Comparison of ENCODE assay signal across 12 mouse cellular contexts in the genomic region with DNA sequence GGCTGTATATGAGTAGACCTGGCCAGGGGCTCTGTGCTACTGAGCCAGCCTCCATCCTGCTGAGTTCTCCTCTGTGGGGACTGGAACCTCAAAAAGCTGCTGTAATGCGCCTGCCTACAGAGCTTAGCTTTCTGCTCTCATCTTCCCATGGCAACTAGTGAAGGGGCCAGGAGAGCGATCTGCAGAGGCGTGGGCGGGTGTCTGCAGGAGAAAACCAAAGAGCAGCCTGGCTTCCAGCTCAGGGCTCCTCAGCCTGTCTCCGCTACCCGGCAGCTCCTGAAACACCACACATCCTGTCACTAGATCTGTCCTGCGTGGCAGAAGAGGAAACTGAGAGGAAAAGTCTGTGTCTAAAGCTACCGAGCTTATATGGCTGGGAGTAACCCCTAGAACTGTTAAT.
A peak's percentile ranks its signal among the peaks of the same experiment; 100 is the strongest.
DNase-seq lines count a peak whose midpoint lies in the region; ATAC-seq and TF ChIP-seq lines count a peak whose summit lies in the region.
"Had no signal": no experiment of that assay in that cellular context is flagged by ENCODE, and none has a peak within 500 bp of the region (broad histone marks: within the 10 kb centered on the region; RNA-seq: fewer than 3 reads in every experiment).

No protein-coding gene starts in this region.

- peaks cover 38% of the 10 kb centered on the region for H3K4me1 ChIP-seq in cerebellum, adult 2 months (ENCODE audit: control insufficient read depth, insufficient read depth, low read length)
- H3K4me1 ChIP-seq in stomach, postnatal 0 days (replicated peaks; ENCODE audit: control insufficient read depth, insufficient read depth): no peaks in the 10 kb centered on the region
- H3K4me1 ChIP-seq: embryonic facial prominence, embryonic 13.5 days; limb, embryonic 13.5 days had no signal

- no peak overlapping the region for H3K27ac ChIP-seq in cerebellum, adult 2 months (ENCODE audit: insufficient read depth, low read length)
- H3K27ac ChIP-seq in stomach, postnatal 0 days (replicated peaks): no peak overlapping the region
- H3K27ac ChIP-seq: embryonic facial prominence, embryonic 13.5 days; limb, embryonic 13.5 days had no signal

- intact Hi-C loops in left cerebral cortex, postnatal 10 days (cut with DNase I): loop anchor here (5.0 kb wide), 1 partner anchor 384 kb away; the partner anchor contains the start of gene Myt1l

- no peak overlapping the region for H3K9ac ChIP-seq in stomach, postnatal 0 days (ENCODE audit: low read length)
- H3K9ac ChIP-seq: embryonic facial prominence, embryonic 13.5 days; limb, embryonic 13.5 days; lung, embryonic 14.5 days had no signal

- H3K9me3 ChIP-seq in stomach, postnatal 0 days (ENCODE audit: control insufficient read depth, low read length): no peaks in the 10 kb centered on the region
- H3K9me3 ChIP-seq: embryonic facial prominence, embryonic 13.5 days; limb, embryonic 13.5 days had no signal

- peak; percentile 32 for DNase-seq in MN1 (ENCODE audit: low spot score)
- DNase-seq in cerebellum, adult 2 months: peak; percentile 42 to 43
- DNase-seq in layer of hippocampus, adult 11-12 months (ENCODE audit: low spot score): peak; percentile 80
- peak; percentile 81 to 84 for DNase-seq in left cerebral cortex, postnatal 10 days (ENCODE audit: extremely low spot score in 1 of 2, low spot score in 2 of 2)
- no peak for DNase-seq in gastrocnemius, postnatal 25 days
- no peak for DNase-seq in stomach, postnatal 0 days (ENCODE audit: low spot score)
- no peak for DNase-seq in heart, adult 11 months
- DNase-seq: kidney, adult 18-20 months; lung, embryonic 14.5 days had no signal

- 44% methylated on average over 8 of the region's 8 CpGs for WGBS in cerebellum, adult 2 months
- WGBS in stomach, postnatal 0 days: 53% methylated on average over 8 of the region's 8 CpGs

- H3K36me3 ChIP-seq in stomach, postnatal 0 days (ENCODE audit: control insufficient read depth, insufficient read depth, low read length): no peaks in the 10 kb centered on the region
- H3K36me3 ChIP-seq: embryonic facial prominence, embryonic 13.5 days; limb, embryonic 13.5 days had no signal

- H3K4me2 ChIP-seq in stomach, postnatal 0 days (replicated peaks; ENCODE audit: low read depth): no peak overlapping the region
- H3K4me2 ChIP-seq: embryonic facial prominence, embryonic 13.5 days; limb, embryonic 13.5 days; lung, embryonic 14.5 days had no signal

- H3K4me3 ChIP-seq in cerebellum, adult 2 months (replicated peaks; ENCODE audit: insufficient read depth, low read depth, low read length): no peak overlapping the region
- H3K4me3 ChIP-seq in stomach, postnatal 0 days (ENCODE audit: low read depth, low read length): no peak overlapping the region
- H3K4me3 ChIP-seq: embryonic facial prominence, embryonic 13.5 days; limb, embryonic 13.5 days had no signal

- no peak for ATAC-seq in erythroblast, adult 5-6 weeks (replicated peaks; ENCODE audit: low FRiP score, poor library complexity, severe bottlenecking)
- no peak for ATAC-seq in stomach, postnatal 0 days (ENCODE audit: low FRiP score, low TSS enrichment)

- no peak for TF ChIP-seq POLR2A in cerebellum, adult 2 months (IDR thresholded peaks at IDR 0.05; ENCODE audit: borderline replicate concordance, insufficient read depth, low read length)

- no peak for TF ChIP-seq CTCF in cerebellum, adult 2 months (IDR thresholded peaks at IDR 0.05; ENCODE audit: borderline replicate concordance, insufficient read depth, low read depth, low read length)
- TF ChIP-seq CTCF in stomach, postnatal 0 days (IDR thresholded peaks at IDR 0.05; ENCODE audit: low read depth): no peak

- H3K27me3 ChIP-seq in cerebellum, adult 2 months (ENCODE audit: control insufficient read depth, insufficient read depth, low read length): no peaks in the 10 kb centered on the region
- no peaks in the 10 kb centered on the region for H3K27me3 ChIP-seq in stomach, postnatal 0 days (ENCODE audit: control insufficient read depth, insufficient read depth, low read length)
- H3K27me3 ChIP-seq: embryonic facial prominence, embryonic 13.5 days; limb, embryonic 13.5 days had no signal

- no peak for TF ChIP-seq EP300 in stomach, postnatal 0 days (optimal IDR thresholded peaks at IDR 0.05)

Comparison
In these comparisons a context has a peak if more than half of its experiments do, and no peak if none do; other contexts are left out.
1. DNase-seq: peak in MN1 (single experiment), cerebellum, adult 2 months (2 of 2), layer of hippocampus, adult 11-12 months (single experiment) and left cerebral cortex, postnatal 10 days (2 of 2); none in gastrocnemius, postnatal 25 days (single experiment), stomach, postnatal 0 days (single experiment) and heart, adult 11 months (single experiment).